ENCODE assay signal across 10 mouse cellular contexts in the genomic region with DNA sequence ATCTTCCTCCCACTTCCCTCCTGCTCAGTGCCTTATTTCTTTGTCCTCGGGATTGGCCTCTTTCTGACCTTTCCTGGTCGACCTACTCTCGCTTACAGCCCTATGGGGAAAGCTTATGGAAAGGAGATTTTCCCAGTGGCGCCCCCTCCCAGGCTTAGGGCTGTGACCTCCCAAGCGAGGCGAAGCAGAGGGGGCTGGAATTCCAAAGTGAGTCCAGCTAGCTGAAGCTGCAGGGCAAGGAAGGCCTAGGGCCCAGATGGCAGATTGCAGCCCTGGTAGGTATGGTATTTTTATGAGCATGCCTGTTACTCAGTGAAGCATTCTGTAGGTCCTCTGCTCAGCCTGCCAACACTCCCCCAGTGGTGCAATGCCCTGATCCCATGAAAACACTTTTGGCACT. TPM values are rescaled to one million over a fixed set of nuclear protein-coding genes. Genes with fewer than 3 reads are reported as not detected.
DNase-seq lines count a peak whose midpoint lies in the region; ATAC-seq lines count a peak whose summit lies in the region.
"Had no signal": no experiment of that assay in that cellular context is flagged by ENCODE, and none has a peak within 500 bp of the region (broad histone marks: within the 10 kb centered on the region; RNA-seq: fewer than 3 reads in every experiment).

No protein-coding gene starts in this region.

- H3K27me3 ChIP-seq in embryonic facial prominence, embryonic 12.5 days: peaks cover 14% of the 10 kb centered on the region
- peaks cover 23% of the 10 kb centered on the region for H3K27me3 ChIP-seq in midbrain, embryonic 12.5 days

- H3K36me3 ChIP-seq in embryonic facial prominence, embryonic 12.5 days: no peaks in the 10 kb centered on the region
- no peaks in the 10 kb centered on the region for H3K36me3 ChIP-seq in midbrain, embryonic 12.5 days
- H3K36me3 ChIP-seq: G1E had no signal

- no peaks in the 10 kb centered on the region for H3K9me3 ChIP-seq in embryonic facial prominence, embryonic 12.5 days
- H3K9me3 ChIP-seq in midbrain, embryonic 12.5 days: no peaks in the 10 kb centered on the region
- H3K9me3 ChIP-seq: G1E had no signal

- no peak overlapping the region for H3K27ac ChIP-seq in embryonic facial prominence, embryonic 12.5 days
- no peak overlapping the region for H3K27ac ChIP-seq in midbrain, embryonic 12.5 days (replicated peaks)

- peak; percentile 0 for DNase-seq in Muller cell, postnatal 12 days (ENCODE audit: inconsistent ontology term)
- DNase-seq in kidney, adult 11 months: peak; percentile 74
- no peak for DNase-seq in urinary bladder, adult 18-20 months (ENCODE audit: low spot score in 2 of 2)
- DNase-seq in lung, postnatal 4 days: no peak
- DNase-seq in heart, adult 18-20 months: no peak
- no peak for DNase-seq in layer of hippocampus, adult 9-10 months (ENCODE audit: low spot score)

- H3K4me1 ChIP-seq in embryonic facial prominence, embryonic 12.5 days: no peaks in the 10 kb centered on the region
- H3K4me1 ChIP-seq in midbrain, embryonic 12.5 days: no peaks in the 10 kb centered on the region

- peak overlapping the region; percentile 63 for H3K4me2 ChIP-seq in embryonic facial prominence, embryonic 12.5 days (replicated peaks)
- peak overlapping the region; percentile 63; the same call in 1 of the 2 replicates for H3K4me2 ChIP-seq in midbrain, embryonic 12.5 days (replicated peaks)

- no peak overlapping the region for H3K9ac ChIP-seq in embryonic facial prominence, embryonic 12.5 days
- no peak overlapping the region for H3K9ac ChIP-seq in midbrain, embryonic 12.5 days (replicated peaks)
- H3K9ac ChIP-seq: liver, postnatal 0 days had no signal

- no peak overlapping the region for H3K4me3 ChIP-seq in embryonic facial prominence, embryonic 12.5 days
- no peak overlapping the region for H3K4me3 ChIP-seq in midbrain, embryonic 12.5 days

- ATAC-seq in embryonic facial prominence, embryonic 12.5 days (ENCODE audit: insufficient number of reproducible peaks, insufficient read depth, low FRiP score, low TSS enrichment): no peak
- ATAC-seq in midbrain, embryonic 12.5 days (ENCODE audit: low FRiP score, low read depth): peak; percentile 31; the same call in 1 of the 2 replicates
- ATAC-seq: liver, postnatal 0 days had no signal

- WGBS in embryonic facial prominence, embryonic 12.5 days: 16% methylated on average over 6 of the region's 6 CpGs
- 22% methylated on average over 6 of the region's 6 CpGs for WGBS in midbrain, embryonic 12.5 days

RNA-seq across cellular contexts. Expression of a gene that starts 10.4 kb away (rescaled TPM):
- 0.10 and 0.14 TPM in 2 replicates for polyA plus RNA-seq in embryonic facial prominence, embryonic 12.5 days (2016; fragmentation: Nextera tagmentation; extraction: Ambion mirVana)
- polyA plus RNA-seq in midbrain, embryonic 12.5 days (2016; fragmentation: Nextera tagmentation; extraction: Ambion mirVana): 0.30 and 0.34 TPM in 2 replicates
- total RNA-seq in heart, adult 18-20 months (2021): not detected
- total RNA-seq: G1E had no signal
- polyA plus RNA-seq: G1E had no signal

RNA-seq across cellular contexts. Expression of a gene that starts 14.4 kb away (rescaled TPM):
- 5.9 and 7.2 TPM in 2 replicates for polyA plus RNA-seq in embryonic facial prominence, embryonic 12.5 days (2016; fragmentation: Nextera tagmentation; extraction: Ambion mirVana)
- 34.9 and 42.6 TPM in 2 replicates for polyA plus RNA-seq in midbrain, embryonic 12.5 days (2016; fragmentation: Nextera tagmentation; extraction: Ambion mirVana)
- 1 to 10 TPM; 3.7 to 4.1 TPM for total RNA-seq in heart, adult 18-20 months (2021)

RNA-seq across cellular contexts. Expression of a gene that starts 40.2 kb away (rescaled TPM):
- 2.7 and 3.0 TPM in 2 replicates for polyA plus RNA-seq in embryonic facial prominence, embryonic 12.5 days (2016; fragmentation: Nextera tagmentation; extraction: Ambion mirVana)
- 2.6 and 2.8 TPM in 2 replicates for polyA plus RNA-seq in midbrain, embryonic 12.5 days (2016; fragmentation: Nextera tagmentation; extraction: Ambion mirVana)
- total RNA-seq in heart, adult 18-20 months (2021): 1 to 10 TPM in 1 of 2 experiments, under 1 TPM in 1; 0.72 to 3.8 TPM

RNA-seq across cellular contexts. Expression of a gene that starts 40.3 kb away (rescaled TPM):
- 136 and 147 TPM in 2 replicates for polyA plus RNA-seq in embryonic facial prominence, embryonic 12.5 days (2016; fragmentation: Nextera tagmentation; extraction: Ambion mirVana)
- 119 and 123 TPM in 2 replicates for polyA plus RNA-seq in midbrain, embryonic 12.5 days (2016; fragmentation: Nextera tagmentation; extraction: Ambion mirVana)
- 10 to 100 TPM; 56.6 to 58.6 TPM for total RNA-seq in heart, adult 18-20 months (2021)

RNA-seq across cellular contexts. Expression of a gene that starts 49.2 kb away (rescaled TPM):
- polyA plus RNA-seq in embryonic facial prominence, embryonic 12.5 days (2016; fragmentation: Nextera tagmentation; extraction: Ambion mirVana): 19.7 and 24.7 TPM in 2 replicates
- 13.4 and 14.9 TPM in 2 replicates for polyA plus RNA-seq in midbrain, embryonic 12.5 days (2016; fragmentation: Nextera tagmentation; extraction: Ambion mirVana)
- total RNA-seq in heart, adult 18-20 months (2021): 1 to 10 TPM; 5.5 to 7.3 TPM

Comparison
In these comparisons a context has a peak if more than half of its experiments do, and no peak if none do; other contexts are left out.
1. DNase-seq: peak in Muller cell, postnatal 12 days (single experiment) and kidney, adult 11 months (single experiment); none in urinary bladder, adult 18-20 months (0 of 2), lung, postnatal 4 days (0 of 2), heart, adult 18-20 months (0 of 2) and layer of hippocampus, adult 9-10 months (single experiment).